Mouse (Mus musculus) E14TG2a.4 (cell line): ENCODE measurements around the gene Prkcsh.

Experiments used
- CTCF ChIP-seq: conservative IDR thresholded peaks from 2 replicates; pipeline ENCODE4 v1.5.1; 2014; ENCODE audit warnings: low read length
- POU5F1 ChIP-seq: IDR thresholded peaks from 2 replicates; pipeline ENCODE4 v1.6.1; 2014; ENCODE audit warnings: low read length, borderline replicate concordance

DNA sequence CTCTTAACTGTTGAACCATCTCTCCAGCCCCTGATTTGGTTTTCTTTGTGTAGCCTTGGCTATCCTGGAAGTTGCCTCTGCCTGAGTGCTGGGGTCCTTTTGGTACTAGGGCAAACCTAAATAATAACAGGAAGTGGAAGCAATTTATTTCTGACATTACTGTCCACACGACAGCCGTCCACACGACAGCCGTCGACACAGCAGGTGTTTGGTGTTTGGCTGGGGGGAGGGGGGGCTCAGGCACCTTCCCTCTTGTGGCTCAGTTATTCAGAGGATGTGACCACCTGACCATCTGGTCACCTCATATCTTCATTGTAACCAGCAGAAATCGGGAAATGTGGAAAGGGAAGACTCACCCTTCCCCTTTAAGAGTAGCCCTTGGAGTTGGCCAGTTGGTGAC lies 33.7 kb upstream of the Prkcsh start:
- TF ChIP-seq CTCF, result no peak
- no peak for TF ChIP-seq POU5F1
